Mouse (Mus musculus) MEL (cell line): Measurements from ENCODE around the gene Emc8. TPM values are rescaled to one million over a fixed set of nuclear protein-coding genes. Genes with fewer than 3 reads are reported as not detected.

Experiments
- DNase-seq: peaks from one replicate; pipeline ENCODE4 v3.0.0; 2011; ENCODE audit warnings: low read depth, low spot score
- H3K27ac ChIP-seq: 2 replicates; pipeline ENCODE4 v1.5.1; 2012; ENCODE audit warnings: low read depth, mild to moderate bottlenecking, control low read depth, low read length, moderate library complexity; ENCODE audit not compliant: control insufficient read depth
- H3K27me3 ChIP-seq, 2 experiments: fragments of 150-350 bp in 1 of 2; sonication (generic) in 1 of 2; 2 replicates each; pipeline ENCODE4 v1.6.1; 2012; ENCODE audit warnings: low read length in 2 of 2, mild to moderate bottlenecking in 2 of 2, improper control_type of control experiment in 1 of 2, moderate library complexity in 1 of 2; ENCODE audit not compliant: insufficient read depth in 2 of 2, control insufficient read depth in 1 of 2
- H3K36me3 ChIP-seq, 2 experiments: 2 replicates each; pipeline ENCODE4 v1.6.1; 2012 to 2014; ENCODE audit warnings: low read length in 2 of 2, improper control_type of control experiment in 1 of 2, inconsistent platforms in 1 of 2, mild to moderate bottlenecking in 1 of 2; ENCODE audit not compliant: insufficient read depth in 2 of 2, control insufficient read depth in 1 of 2
- H3K4me1 ChIP-seq, 2 experiments: fragments of 150-350 bp in 1 of 2; sonication (generic) in 1 of 2; 2 replicates each; pipeline ENCODE4 v1.6.1; 2012; ENCODE audit warnings: low read length in 2 of 2, improper control_type of control experiment in 1 of 2, mild to moderate bottlenecking in 1 of 2; ENCODE audit not compliant: insufficient read depth in 2 of 2, control insufficient read depth in 1 of 2
- H3K4me3 ChIP-seq, 2 experiments: fragments of 150-350 bp in 1 of 2; sonication (generic) in 1 of 2; 2 replicates each; pipeline ENCODE4 v1.5.1; 2012; ENCODE audit warnings: low read depth in 2 of 2, low read length in 2 of 2, mild to moderate bottlenecking in 2 of 2, moderate library complexity in 2 of 2, control low read depth in 1 of 2, improper control_type of control experiment in 1 of 2; ENCODE audit not compliant: control insufficient read depth in 1 of 2, insufficient read depth in 1 of 2
- H3K79me2 ChIP-seq: 2 replicates; pipeline ENCODE4 v1.6.1; 2012; ENCODE audit warnings: mild to moderate bottlenecking, low read length, moderate library complexity; ENCODE audit not compliant: control insufficient read depth, poor library complexity, insufficient read depth
- H3K9ac ChIP-seq: 2 replicates; pipeline ENCODE4 v1.6.1; 2012; ENCODE audit warnings: low read depth, mild to moderate bottlenecking, control low read depth, low read length, moderate library complexity; ENCODE audit not compliant: control insufficient read depth, poor library complexity, severe bottlenecking
- H3K9me3 ChIP-seq: fragments of 150-350 bp; sonication (generic); replicated peaks from 2 replicates; pipeline ENCODE4 v1.6.1; 2012; ENCODE audit warnings: mild to moderate bottlenecking, low read length, improper control_type of control experiment, moderate library complexity; ENCODE audit not compliant: insufficient read depth
- BHLHE40 ChIP-seq: IDR thresholded peaks from 2 replicates; pipeline ENCODE4 v1.6.1; 2012; ENCODE audit warnings: low read depth, mild to moderate bottlenecking, inconsistent platforms, low read length, improper control_type of control experiment, borderline replicate concordance
- CHD1 ChIP-seq: IDR thresholded peaks from 2 replicates; pipeline ENCODE4 v1.6.1; 2012; ENCODE audit warnings: low read depth, mild to moderate bottlenecking, inconsistent platforms, low read length, improper control_type of control experiment
- CHD2 ChIP-seq: IDR thresholded peaks from 2 replicates; pipeline ENCODE4 v1.6.1; 2011; ENCODE audit warnings: low read length, improper control_type of control experiment
- CTCF ChIP-seq, 3 experiments: IDR thresholded peaks in 2 of 3; conservative IDR thresholded peaks in 1 of 3; 2 replicates each; pipeline ENCODE4 v1.5.1; 2011 to 2012; ENCODE audit warnings: low read length in 3 of 3, low read depth in 2 of 3, mild to moderate bottlenecking in 2 of 3, improper control_type of control experiment in 1 of 3, inconsistent platforms in 1 of 3, mixed read lengths in 1 of 3, moderate library complexity in 1 of 3; ENCODE audit not compliant: control insufficient read depth in 1 of 3, insufficient read depth in 1 of 3, poor library complexity in 1 of 3, severe bottlenecking in 1 of 3
- EP300 ChIP-seq, 2 experiments: IDR thresholded peaks; 2 replicates each; pipeline ENCODE4 v1.6.1; 2011; ENCODE audit warnings: improper control_type of control experiment in 2 of 2, low read length in 2 of 2, low read depth in 1 of 2, mild to moderate bottlenecking in 1 of 2
- GATA1 ChIP-seq: IDR thresholded peaks from 2 replicates; pipeline ENCODE4 v1.6.1; 2011; ENCODE audit warnings: low read depth, low read length, improper control_type of control experiment
- HCFC1 ChIP-seq: IDR thresholded peaks from 2 replicates; pipeline ENCODE4 v1.6.1; 2012; ENCODE audit warnings: low read depth, mild to moderate bottlenecking, inconsistent platforms, low read length, improper control_type of control experiment, moderate library complexity
- KAT2A ChIP-seq: conservative IDR thresholded peaks from 2 replicates; pipeline ENCODE4 v1.6.1; 2012; ENCODE audit warnings: low read depth, low read length, improper control_type of control experiment, inconsistent platforms
- MAFK ChIP-seq: IDR thresholded peaks from 2 replicates; pipeline ENCODE4 v1.6.1; 2011; ENCODE audit warnings: low read depth, mild to moderate bottlenecking, low read length, improper control_type of control experiment, borderline replicate concordance
- MAX ChIP-seq: IDR thresholded peaks from 2 replicates; pipeline ENCODE4 v1.6.1; 2011; ENCODE audit warnings: low read length, improper control_type of control experiment
- MAZ ChIP-seq: IDR thresholded peaks from 2 replicates; pipeline ENCODE4 v1.6.1; 2012; ENCODE audit warnings: low read depth, mild to moderate bottlenecking, inconsistent platforms, low read length, improper control_type of control experiment
- MEF2A ChIP-seq: IDR thresholded peaks from 2 replicates; pipeline ENCODE4 v1.6.1; 2014; ENCODE audit warnings: low read depth, mild to moderate bottlenecking, inconsistent platforms, low read length, improper control_type of control experiment; ENCODE audit not compliant: poor library complexity, insufficient replicate concordance, severe bottlenecking; ENCODE audit errors: extremely low read depth
- MXI1 ChIP-seq: IDR thresholded peaks from 2 replicates; pipeline ENCODE4 v1.6.1; 2011; ENCODE audit warnings: mild to moderate bottlenecking, low read depth, low read length, improper control_type of control experiment
- MYC ChIP-seq: IDR thresholded peaks from 2 replicates; pipeline ENCODE4 v1.6.1; 2011; ENCODE audit warnings: low read depth, mild to moderate bottlenecking, low read length, improper control_type of control experiment, moderate library complexity
- NELFE ChIP-seq: IDR thresholded peaks from 2 replicates; pipeline ENCODE4 v1.6.1; 2011; ENCODE audit warnings: low read depth, low read length, improper control_type of control experiment
- RAD21 ChIP-seq: IDR thresholded peaks from 2 replicates; pipeline ENCODE4 v1.6.1; 2011; ENCODE audit warnings: mild to moderate bottlenecking, low read depth, low read length, improper control_type of control experiment
- RCOR1 ChIP-seq: IDR thresholded peaks from 2 replicates; pipeline ENCODE4 v1.6.1; 2012; ENCODE audit warnings: low read depth, mild to moderate bottlenecking, inconsistent platforms, low read length, improper control_type of control experiment
- SIN3A ChIP-seq: IDR thresholded peaks from 2 replicates; pipeline ENCODE4 v1.6.1; 2012; ENCODE audit warnings: low read length, improper control_type of control experiment, inconsistent platforms
- SMC3 ChIP-seq: IDR thresholded peaks from 2 replicates; pipeline ENCODE4 v1.6.1; 2011; ENCODE audit warnings: low read depth, low read length, improper control_type of control experiment
- TAL1 ChIP-seq: IDR thresholded peaks from 2 replicates; pipeline ENCODE4 v1.6.1; 2012; ENCODE audit warnings: mild to moderate bottlenecking, inconsistent platforms, low read length, moderate library complexity, mixed read lengths
- TCF12 ChIP-seq: IDR thresholded peaks from 2 replicates; pipeline ENCODE4 v1.6.1; 2014; ENCODE audit warnings: low read depth, mild to moderate bottlenecking, inconsistent platforms, low read length, improper control_type of control experiment, moderate library complexity
- ZC3H11A ChIP-seq: IDR thresholded peaks from 2 replicates; pipeline ENCODE4 v1.6.1; 2012; ENCODE audit warnings: low read depth, mild to moderate bottlenecking, inconsistent platforms, low read length, improper control_type of control experiment
- ZKSCAN1 ChIP-seq: IDR thresholded peaks from 2 replicates; pipeline ENCODE4 v1.6.1; 2012; ENCODE audit warnings: low read depth, mild to moderate bottlenecking, inconsistent platforms, low read length, improper control_type of control experiment, moderate library complexity
- ZNF384 ChIP-seq: IDR thresholded peaks from 2 replicates; pipeline ENCODE4 v1.6.1; 2012; ENCODE audit warnings: low read depth, mild to moderate bottlenecking, inconsistent platforms, low read length, improper control_type of control experiment
- polyA plus RNA-seq, 2 experiments: library from polyadenylated mRNA; stranded (reverse) in 1 of 2; unstranded in 1 of 2; fragments of >175 nt in 1 of 2; fragments of >200 nt in 1 of 2; gene quantifications; 2 replicates each; pipeline versions ENCODE4 v1.2.1 to v1.2.4; 2012; ENCODE audit warnings: low replicate concordance in 2 of 2, low read depth in 1 of 2; ENCODE audit not compliant: insufficient read length in 2 of 2, insufficient read depth in 1 of 2, missing spikeins in 1 of 2
- total RNA-seq: library from RNA; depleted of rRNA; stranded (reverse); fragments of 300-350 nt; gene quantifications from 2 replicates; pipeline ENCODE4 v1.2.3, GENCODE M21; 2012

Emc8 gene
- total and polyA plus RNA-seq, 3 experiments = 180 to 269 TPM; not detected in 1

DNA sequence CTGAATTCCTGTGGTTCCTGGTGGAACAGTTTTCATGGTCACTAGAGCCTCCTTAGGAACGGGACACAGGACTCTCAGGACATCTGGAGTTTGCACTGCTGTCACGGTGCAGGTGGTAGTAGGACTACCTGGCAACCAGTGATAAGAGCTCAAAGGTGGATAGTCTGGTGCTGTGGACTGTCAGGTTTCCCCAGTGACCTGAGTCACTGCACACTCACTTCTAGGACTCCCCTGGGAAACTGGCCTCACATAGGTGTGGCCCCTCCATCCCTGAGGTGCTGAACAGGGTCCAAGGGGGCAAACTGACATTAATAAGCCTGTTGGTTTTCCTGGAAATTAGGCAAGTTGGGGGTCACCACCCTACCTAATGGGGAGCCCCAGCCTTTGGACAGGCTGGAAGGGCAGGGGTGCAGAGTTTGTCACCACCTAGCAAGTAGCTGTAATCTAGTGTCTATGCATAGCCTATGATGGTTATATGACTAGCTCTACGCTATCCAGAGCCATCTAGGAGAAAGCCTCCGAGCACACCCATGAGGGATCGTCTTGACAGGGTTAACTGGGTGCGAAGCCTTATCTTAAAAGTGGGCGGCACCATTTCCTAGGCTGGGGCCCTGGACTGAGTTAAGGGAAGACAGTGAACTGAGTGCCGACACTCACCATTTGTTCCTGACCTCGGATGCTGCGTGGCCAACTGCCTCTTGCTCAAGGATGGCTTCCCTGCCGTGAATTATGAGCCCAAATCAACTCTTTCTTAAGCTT, 11.4 kb upstream of the Emc8 start:
- H3K4me1 ChIP-seq = peaks cover 0 to 9% of the 10 kb centered on the region in 2 experiments; a peak in 2 of 4 replicates
- peak; percentile 76 for DNase-seq
- H3K27me3 ChIP-seq = no peaks in the 10 kb centered on the region
- H3K36me3 ChIP-seq = peaks cover 0 to 5% of the 10 kb centered on the region in 2 experiments; a peak in 2 of 4 replicates
- H3K79me2 ChIP-seq = no peaks in the 10 kb centered on the region
- no peak overlapping the region for H3K27ac ChIP-seq
- TF ChIP-seq BHLHE40 (no peak), MAZ (peak; percentile 41; the same call in 1 of the 2 replicates), SMC3 (no peak), SIN3A (peak; percentile 52; the same call in 1 of the 2 replicates), CHD1 (no peak), RAD21 (no peak), EP300 (IDR thresholded peaks at IDR 0.05; ENCODE audit: low read depth in 1 of 2, low read length in 2 of 2) (peak in 1 of 2 experiments; percentile 24; a peak in 1 of 4 replicates), TAL1 (0 out of 2 replicates have a peak, but pooled peaks have one; percentile 13), CHD2 (no peak), MXI1 (no peak), ZC3H11A (no peak), TCF12 (0 out of 2 replicates have a peak, but pooled peaks have one; percentile 8), MYC (no peak), MAX (peak; percentile 92), HCFC1 (0 out of 2 replicates have a peak, but pooled peaks have one; percentile 30), GATA1 (peak; percentile 80), ZNF384 (0 out of 2 replicates have a peak, but pooled peaks have one; percentile 2), ZKSCAN1 (no peak), KAT2A (no peak)
- H3K4me3 ChIP-seq = no peak overlapping the region; a peak in 1 of 4 replicates
- H3K9me3 ChIP-seq = no peaks in the 10 kb centered on the region
- no peak overlapping the region for H3K9ac ChIP-seq

DNA sequence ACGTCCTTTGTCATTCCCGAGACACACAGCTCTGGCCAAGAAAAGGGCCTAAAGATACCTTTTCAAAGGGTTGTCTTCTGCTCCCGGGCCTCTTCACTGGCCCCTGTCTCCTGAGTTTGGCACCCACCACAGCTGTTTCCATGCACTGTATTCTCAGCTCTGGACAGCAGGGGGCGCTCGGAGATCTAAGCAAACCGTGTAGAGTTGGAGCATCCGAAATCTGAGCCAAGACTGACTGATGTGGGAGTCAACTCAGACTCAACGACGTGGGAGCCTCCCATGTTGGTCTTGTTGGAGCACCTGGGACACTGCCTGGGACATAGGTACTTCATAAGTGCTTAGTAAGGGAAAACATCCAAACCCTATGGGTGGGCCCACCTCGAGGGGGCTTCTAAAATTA, 10.1 kb upstream of the Emc8 start:
- TF ChIP-seq RAD21 = peak; percentile 68
- TF ChIP-seq SIN3A = no peak
- TF ChIP-seq GATA1 = no peak
- peak; percentile 28; the same call in 1 of the 2 replicates for TF ChIP-seq ZC3H11A
- peak; percentile 65 for TF ChIP-seq SMC3
- no peak for TF ChIP-seq NELFE
- no peak for TF ChIP-seq MEF2A
- peak; percentile 75 to 94 (median 85) for TF ChIP-seq CTCF (IDR thresholded peaks at IDR 0.05 in 2 of 3, conservative IDR thresholded peaks at IDR 0.05 in 1 of 3; ENCODE audit: control insufficient read depth in 1 of 3, insufficient read depth in 1 of 3, low read depth in 2 of 3, low read length in 3 of 3, poor library complexity in 1 of 3, severe bottlenecking in 1 of 3)
- no peak for TF ChIP-seq ZKSCAN1
- no peak for TF ChIP-seq BHLHE40
- 0 out of 2 replicates have a peak, but pooled peaks have one; percentile 17 for TF ChIP-seq RCOR1
- no peak for TF ChIP-seq MAFK
- TF ChIP-seq, all 39 proteins: peak for 5

More for the DNA sequence above, 10.1 kb upstream of the Emc8 start:
- Histone ChIP-seq H3K4me3 (no peak overlapping the region), H3K9me3 (no peaks in the 10 kb centered on the region), H3K79me2 (no peaks in the 10 kb centered on the region), H3K27me3 (no peaks in the 10 kb centered on the region), H3K27ac (no peak overlapping the region), H3K9ac (no peak overlapping the region), H3K36me3 (peaks cover 0 to 5% of the 10 kb centered on the region in 2 experiments; a peak in 3 of 4 replicates), H3K4me1 (peaks cover 0 to 9% of the 10 kb centered on the region in 2 experiments; a peak in 2 of 4 replicates)
- DNase-seq = peak; percentile 83
